Comparison of ENCODE assay signal across 35 mouse cellular contexts in genomic region chr15:101494203-101494602, GRCm38 (mm10). TPM values are rescaled to one million over a fixed set of nuclear protein-coding genes. Genes with fewer than 3 reads are reported as not detected.
DNase-seq lines count a peak whose midpoint lies in the region; ATAC-seq and TF ChIP-seq lines count a peak whose summit lies in the region.
"Had no signal": no experiment of that assay in that cellular context is flagged by ENCODE, and none has a peak within 500 bp of the region (broad histone marks: within the 10 kb centered on the region; RNA-seq: fewer than 3 reads in every experiment).

No protein-coding gene starts in this region.

- H3K27ac ChIP-seq in neural tube, embryonic 11.5 days (ENCODE audit: low read depth, low read length) = no peak overlapping the region
- H3K27ac ChIP-seq in stomach, postnatal 0 days (replicated peaks) = no peak overlapping the region
- H3K27ac ChIP-seq: embryonic facial prominence, embryonic 12.5 days; embryonic facial prominence, embryonic 15.5 days; gastrocnemius, adult 2 months; hindbrain, embryonic 10.5 days; hindbrain, embryonic 14.5 days had no signal

- no peak overlapping the region for H3K4me3 ChIP-seq in neural tube, embryonic 11.5 days (ENCODE audit: low read depth, low read length)
- no peak overlapping the region for H3K4me3 ChIP-seq in stomach, postnatal 0 days (ENCODE audit: low read depth, low read length)
- H3K4me3 ChIP-seq: embryonic facial prominence, embryonic 12.5 days; embryonic facial prominence, embryonic 15.5 days; gastrocnemius, adult 2 months; hindbrain, embryonic 10.5 days had no signal

- no peaks in the 10 kb centered on the region for H3K27me3 ChIP-seq in neural tube, embryonic 11.5 days (ENCODE audit: control insufficient read depth, insufficient read depth, low read length)
- H3K27me3 ChIP-seq in stomach, postnatal 0 days (ENCODE audit: control insufficient read depth, insufficient read depth, low read length) = no peaks in the 10 kb centered on the region
- H3K27me3 ChIP-seq: embryonic facial prominence, embryonic 12.5 days; embryonic facial prominence, embryonic 15.5 days had no signal

- no peaks in the 10 kb centered on the region for H3K4me1 ChIP-seq in neural tube, embryonic 11.5 days (ENCODE audit: control insufficient read depth, insufficient read depth, low read length)
- no peaks in the 10 kb centered on the region for H3K4me1 ChIP-seq in stomach, postnatal 0 days (replicated peaks; ENCODE audit: control insufficient read depth, insufficient read depth)
- H3K4me1 ChIP-seq: embryonic facial prominence, embryonic 12.5 days; embryonic facial prominence, embryonic 15.5 days had no signal

- H3K4me2 ChIP-seq in neural tube, embryonic 11.5 days (ENCODE audit: low read depth) = no peak overlapping the region
- H3K4me2 ChIP-seq in stomach, postnatal 0 days (replicated peaks; ENCODE audit: low read depth) = no peak overlapping the region
- H3K4me2 ChIP-seq: embryonic facial prominence, embryonic 12.5 days; embryonic facial prominence, embryonic 15.5 days; heart, embryonic 11.5 days; hindbrain, embryonic 14.5 days had no signal

- H3K36me3 ChIP-seq in neural tube, embryonic 11.5 days (ENCODE audit: control insufficient read depth, insufficient read depth, low read length) = no peaks in the 10 kb centered on the region
- H3K36me3 ChIP-seq in stomach, postnatal 0 days (ENCODE audit: control insufficient read depth, insufficient read depth, low read length) = no peaks in the 10 kb centered on the region
- H3K36me3 ChIP-seq: embryonic facial prominence, embryonic 12.5 days; embryonic facial prominence, embryonic 15.5 days; G1E; hindbrain, embryonic 10.5 days had no signal

- no peak for TF ChIP-seq CTCF in stomach, postnatal 0 days (IDR thresholded peaks at IDR 0.05; ENCODE audit: low read depth)

- TF ChIP-seq EP300 in stomach, postnatal 0 days (optimal IDR thresholded peaks at IDR 0.05) = no peak

- 43% methylated on average over 1 of the region's 1 CpGs for WGBS in neural tube, embryonic 11.5 days
- 67% methylated on average over 1 of the region's 1 CpGs for WGBS in stomach, postnatal 0 days

- DNase-seq in heart, adult 11 months = peak; percentile 89
- no peak for DNase-seq in heart, postnatal 25 days (ENCODE audit: low spot score)
- peak; percentile 19 for DNase-seq in neural tube, embryonic 11.5 days (ENCODE audit: low spot score)
- no peak for DNase-seq in neural tube, embryonic 10.5 days (ENCODE audit: extremely low spot score, low spot score)
- peak; percentile 31 for DNase-seq in NIH3T3 (ENCODE audit: low read depth)
- DNase-seq in stomach, postnatal 0 days (ENCODE audit: low spot score) = peak; percentile 16
- no peak for DNase-seq in spleen, adult 18-20 months
- DNase-seq in thymus, postnatal 25 days = no peak
- DNase-seq: adrenal gland, adult 8-10 months; adrenal gland, postnatal 36 days; B cell, adult 2 months; cerebellum, adult 11 months; cerebellum, adult 2 months; cerebellum, adult 9-11 months; cerebellum, postnatal 25 days; forebrain, postnatal 0 days; gastrocnemius, adult 2 months; gastrocnemius, postnatal 36 days; heart, postnatal 36 days had no signal

- intact Hi-C loops in heart, postnatal 25 days (cut with DNase I) = no loop called here

- no peaks in the 10 kb centered on the region for H3K9me3 ChIP-seq in neural tube, embryonic 11.5 days (ENCODE audit: control insufficient read depth, low read length)
- no peaks in the 10 kb centered on the region for H3K9me3 ChIP-seq in stomach, postnatal 0 days (ENCODE audit: control insufficient read depth, low read length)
- H3K9me3 ChIP-seq: embryonic facial prominence, embryonic 12.5 days; embryonic facial prominence, embryonic 15.5 days; hindbrain, embryonic 10.5 days had no signal

- ATAC-seq in neural tube, embryonic 11.5 days (ENCODE audit: insufficient read depth, low FRiP score, low TSS enrichment) = no peak
- ATAC-seq in stomach, postnatal 0 days (ENCODE audit: low FRiP score, low TSS enrichment) = no peak
- ATAC-seq: forebrain, embryonic 14.5 days; forebrain, postnatal 0 days had no signal

- no peak overlapping the region for H3K9ac ChIP-seq in neural tube, embryonic 11.5 days (ENCODE audit: low read length)
- H3K9ac ChIP-seq in stomach, postnatal 0 days (ENCODE audit: low read length) = no peak overlapping the region
- H3K9ac ChIP-seq: embryonic facial prominence, embryonic 12.5 days; embryonic facial prominence, embryonic 15.5 days; forebrain, postnatal 0 days; hindbrain, embryonic 14.5 days had no signal

RNA-seq across cellular contexts. Expression of gene Krt83, which starts 2.9 kb away (rescaled TPM):
- not detected for total RNA-seq in heart, postnatal 25 days (2021)
- polyA plus RNA-seq in neural tube, embryonic 11.5 days (2014; fragmentation: Nextera tagmentation; extraction: Ambion mirVana) = not detected in 2 replicates
- 0.16 TPM in 1 of 2 replicates, not detected in the other for polyA plus RNA-seq in stomach, postnatal 0 days (2015; fragmentation: Nextera tagmentation; extraction: Ambion mirVana)
- total RNA-seq: adrenal gland, adult 8-10 months; adrenal gland, postnatal 36 days; CH12.LX; common myeloid progenitor, adult 5-6 weeks; forebrain, postnatal 0 days; G1E; gastrocnemius, adult 2 months; gastrocnemius, postnatal 36 days; granulocyte monocyte progenitor cell, adult 5-6 weeks; heart, adult 8-10 months; heart, postnatal 36 days had no signal
- polyA plus RNA-seq: cerebellum, adult 2 months; embryonic facial prominence, embryonic 12.5 days; forebrain, embryonic 11.5 days; forebrain, embryonic 14.5 days; forebrain, postnatal 0 days; frontal cortex, adult 2 months; G1E; heart, embryonic 11.5 days; heart, embryonic 14.5 days; heart, postnatal 0 days; hindbrain, embryonic 10.5 days; hindbrain, embryonic 14.5 days; intestine, embryonic 14.5 days had no signal

RNA-seq across cellular contexts. Expression of gene Krt86, which starts 20.9 kb away (rescaled TPM):
- not detected for total RNA-seq in heart, postnatal 25 days (2021)
- polyA plus RNA-seq in neural tube, embryonic 11.5 days (2014; fragmentation: Nextera tagmentation; extraction: Ambion mirVana) = not detected in 2 replicates
- 0.05 TPM in 1 of 2 replicates, not detected in the other for polyA plus RNA-seq in stomach, postnatal 0 days (2015; fragmentation: Nextera tagmentation; extraction: Ambion mirVana)
- total RNA-seq: adrenal gland, adult 8-10 months; adrenal gland, postnatal 36 days; CH12.LX; common myeloid progenitor, adult 5-6 weeks; gastrocnemius, adult 2 months; gastrocnemius, postnatal 36 days; granulocyte monocyte progenitor cell, adult 5-6 weeks; heart, adult 8-10 months; heart, postnatal 36 days had no signal
- polyA plus RNA-seq: cerebellum, adult 2 months; embryonic facial prominence, embryonic 12.5 days; forebrain, embryonic 11.5 days; forebrain, embryonic 14.5 days; G1E; heart, embryonic 11.5 days; heart, embryonic 14.5 days; heart, postnatal 0 days; hindbrain, embryonic 10.5 days had no signal

RNA-seq across cellular contexts. Expression of gene Gm49425, which starts 22.9 kb away (rescaled TPM):
- total RNA-seq in heart, postnatal 25 days (2021) = not detected
- not detected in 2 replicates for polyA plus RNA-seq in neural tube, embryonic 11.5 days (2014; fragmentation: Nextera tagmentation; extraction: Ambion mirVana)
- polyA plus RNA-seq in stomach, postnatal 0 days (2015; fragmentation: Nextera tagmentation; extraction: Ambion mirVana) = not detected in 2 replicates
- total RNA-seq: adrenal gland, adult 8-10 months; adrenal gland, postnatal 36 days; CH12.LX; common myeloid progenitor, adult 5-6 weeks; forebrain, postnatal 0 days; G1E; gastrocnemius, adult 2 months; gastrocnemius, postnatal 36 days; granulocyte monocyte progenitor cell, adult 5-6 weeks; heart, adult 8-10 months; heart, postnatal 36 days had no signal
- polyA plus RNA-seq: cerebellum, adult 2 months; embryonic facial prominence, embryonic 12.5 days; forebrain, embryonic 11.5 days; forebrain, embryonic 14.5 days; forebrain, postnatal 0 days; frontal cortex, adult 2 months; G1E; heart, embryonic 11.5 days; heart, embryonic 14.5 days; heart, postnatal 0 days; hindbrain, embryonic 10.5 days; hindbrain, embryonic 14.5 days; intestine, embryonic 14.5 days had no signal

RNA-seq across cellular contexts. Expression of gene Krt81, which starts 30.7 kb away (rescaled TPM):
- not detected for total RNA-seq in heart, postnatal 25 days (2021)
- not detected in 2 replicates for polyA plus RNA-seq in neural tube, embryonic 11.5 days (2014; fragmentation: Nextera tagmentation; extraction: Ambion mirVana)
- polyA plus RNA-seq in stomach, postnatal 0 days (2015; fragmentation: Nextera tagmentation; extraction: Ambion mirVana) = not detected in 2 replicates
- total RNA-seq: adrenal gland, adult 8-10 months; adrenal gland, postnatal 36 days; CH12.LX; common myeloid progenitor, adult 5-6 weeks; forebrain, postnatal 0 days; G1E; gastrocnemius, adult 2 months; gastrocnemius, postnatal 36 days; granulocyte monocyte progenitor cell, adult 5-6 weeks; heart, adult 8-10 months; heart, postnatal 36 days had no signal
- polyA plus RNA-seq: cerebellum, adult 2 months; embryonic facial prominence, embryonic 12.5 days; forebrain, embryonic 11.5 days; forebrain, embryonic 14.5 days; forebrain, postnatal 0 days; frontal cortex, adult 2 months; G1E; heart, embryonic 11.5 days; heart, embryonic 14.5 days; heart, postnatal 0 days; hindbrain, embryonic 10.5 days; hindbrain, embryonic 14.5 days; intestine, embryonic 14.5 days had no signal

RNA-seq across cellular contexts. Expression of gene Krt84, which starts 38.4 kb away (rescaled TPM):
- total RNA-seq in heart, postnatal 25 days (2021) = not detected
- not detected in 2 replicates for polyA plus RNA-seq in neural tube, embryonic 11.5 days (2014; fragmentation: Nextera tagmentation; extraction: Ambion mirVana)
- polyA plus RNA-seq in stomach, postnatal 0 days (2015; fragmentation: Nextera tagmentation; extraction: Ambion mirVana) = 0.10 and 0.15 TPM in 2 replicates
- total RNA-seq: adrenal gland, adult 8-10 months; adrenal gland, postnatal 36 days; CH12.LX; common myeloid progenitor, adult 5-6 weeks; forebrain, postnatal 0 days; gastrocnemius, adult 2 months; gastrocnemius, postnatal 36 days; granulocyte monocyte progenitor cell, adult 5-6 weeks; heart, adult 8-10 months; heart, postnatal 36 days had no signal
- polyA plus RNA-seq: cerebellum, adult 2 months; forebrain, embryonic 11.5 days; forebrain, embryonic 14.5 days; forebrain, postnatal 0 days; frontal cortex, adult 2 months; G1E; heart, embryonic 11.5 days; heart, embryonic 14.5 days; heart, postnatal 0 days; hindbrain, embryonic 10.5 days; hindbrain, embryonic 14.5 days; intestine, embryonic 14.5 days had no signal

Comparison
In these comparisons a context has a peak if more than half of its experiments do, and no peak if none do; other contexts are left out.
1. DNase-seq: peak in heart, adult 11 months (single experiment), neural tube, embryonic 11.5 days (single experiment), NIH3T3 (single experiment) and stomach, postnatal 0 days (single experiment); none in heart, postnatal 25 days (single experiment), neural tube, embryonic 10.5 days (single experiment), spleen, adult 18-20 months (0 of 2) and thymus, postnatal 25 days (single experiment).